Mouse (Mus musculus) fibroblast of lung, adult 2 months (primary cell): ENCODE data around the gene Prlhr.

Source experiments
- DNase-seq: peaks from one replicate; pipeline ENCODE4 v3.0.0-alpha.2; 2011; ENCODE audit warnings: low read depth

Gene Prlhr

GRCm38 (mm10) chr19:60432347-60433129 lies 35.6 kb downstream of the Prlhr start:
- DNase-seq, result no peak

GRCm38 (mm10) chr19:60417611-60418010 lies 50.5 kb downstream of the Prlhr start:
- peak; percentile 2 for DNase-seq
